Mouse (Mus musculus): ENCODE results near the gene Rab33b. TPM values are rescaled to one million over a fixed set of nuclear protein-coding genes. Genes with fewer than 3 reads are reported as not detected.
A peak's percentile ranks its signal among the peaks of the same experiment; 100 is the strongest.

Gene Rab33b
- polyA plus RNA-seq, 1 experiment from 2014 or later, result 33.6 TPM

- H3K4me1 ChIP-seq (ENCODE audit: control insufficient read depth, insufficient read depth, low read length), result peaks cover 24% of the 10 kb centered on the region
- WGBS, result 0% methylated on average over 33 of the region's 33 CpGs
- H3K9me3 ChIP-seq (replicated peaks; ENCODE audit: control insufficient read depth, low read length, poor library complexity, severe bottlenecking), result no peaks in the 10 kb centered on the region
- peak overlapping the region; percentile 91 for H3K27ac ChIP-seq (ENCODE audit: low read length)
- ATAC-seq, result peak; percentile 55
- H3K4me2 ChIP-seq (ENCODE audit: low read length), result peak overlapping the region; percentile 93
- peak overlapping the region; percentile 82 for H3K4me3 ChIP-seq (ENCODE audit: low read depth, low read length)
- H3K36me3 ChIP-seq (ENCODE audit: control insufficient read depth, insufficient read depth, low read length), result no peaks in the 10 kb centered on the region
- peak overlapping the region; percentile 90 for H3K9ac ChIP-seq (ENCODE audit: low read depth, low read length)
- no peaks in the 10 kb centered on the region for H3K27me3 ChIP-seq (ENCODE audit: control insufficient read depth, insufficient read depth, low read depth, low read length)
Observed at GRCm38 (mm10) chr3:51484370-51484769, 650 bp downstream of the Rab33b start.

- H3K4me2 ChIP-seq (ENCODE audit: low read length), result peak overlapping the region; percentile 93
- no peak for ATAC-seq
- H3K4me1 ChIP-seq (ENCODE audit: control insufficient read depth, insufficient read depth, low read length), result peaks cover 24% of the 10 kb centered on the region
- no peak overlapping the region for H3K27ac ChIP-seq (ENCODE audit: low read length)
- 0 out of 2 replicates have a peak overlapping the region, but pooled peaks have one; percentile 31 for H3K9ac ChIP-seq (ENCODE audit: low read depth, low read length)
- WGBS, result 76% methylated on average over 4 of the region's 4 CpGs
- H3K4me3 ChIP-seq (ENCODE audit: low read depth, low read length), result peak overlapping the region; percentile 82
- no peaks in the 10 kb centered on the region for H3K9me3 ChIP-seq (replicated peaks; ENCODE audit: control insufficient read depth, low read length, poor library complexity, severe bottlenecking)
- no peaks in the 10 kb centered on the region for H3K27me3 ChIP-seq (ENCODE audit: control insufficient read depth, insufficient read depth, low read depth, low read length)
- no peaks in the 10 kb centered on the region for H3K36me3 ChIP-seq (ENCODE audit: control insufficient read depth, insufficient read depth, low read length)
Observed at GRCm38 (mm10) chr3:51485347-51485746, 1.6 kb downstream of the Rab33b start.

- H3K4me3 ChIP-seq (ENCODE audit: low read depth, low read length), result no peak overlapping the region
- 79% methylated on average over 4 of the region's 4 CpGs for WGBS
- H3K9ac ChIP-seq (ENCODE audit: low read depth, low read length), result no peak overlapping the region
- H3K27me3 ChIP-seq (ENCODE audit: control insufficient read depth, insufficient read depth, low read depth, low read length), result no peaks in the 10 kb centered on the region
- no peaks in the 10 kb centered on the region for H3K9me3 ChIP-seq (replicated peaks; ENCODE audit: control insufficient read depth, low read length, poor library complexity, severe bottlenecking)
- ATAC-seq, result no peak
- H3K27ac ChIP-seq (ENCODE audit: low read length), result no peak overlapping the region
- H3K4me2 ChIP-seq (ENCODE audit: low read length), result no peak overlapping the region
- peaks cover 24% of the 10 kb centered on the region for H3K4me1 ChIP-seq (ENCODE audit: control insufficient read depth, insufficient read depth, low read length)
- no peaks in the 10 kb centered on the region; the same call in 1 of the 2 replicates for H3K36me3 ChIP-seq (ENCODE audit: control insufficient read depth, insufficient read depth, low read length)
Observed at GRCm38 (mm10) chr3:51486491-51487195, 2.9 kb downstream of the Rab33b start.

GRCm38 (mm10) chr3:51490088-51490753 is 6.5 kb downstream of the Rab33b start:
- ATAC-seq, result no peak
- Histone ChIP-seq H3K27me3 (ENCODE audit: control insufficient read depth, insufficient read depth, low read depth, low read length) (no peaks in the 10 kb centered on the region), H3K4me1 (ENCODE audit: control insufficient read depth, insufficient read depth, low read length) (peaks cover 12% of the 10 kb centered on the region), H3K4me3 (ENCODE audit: low read depth, low read length) (no peak overlapping the region), H3K36me3 (ENCODE audit: control insufficient read depth, insufficient read depth, low read length) (peaks cover 13% of the 10 kb centered on the region), H3K9me3 (replicated peaks; ENCODE audit: control insufficient read depth, low read length, poor library complexity, severe bottlenecking) (no peaks in the 10 kb centered on the region), H3K4me2 (ENCODE audit: low read length) (no peak overlapping the region), H3K27ac (ENCODE audit: low read length) (no peak overlapping the region), H3K9ac (ENCODE audit: low read depth, low read length) (no peak overlapping the region)
- 78% methylated on average over 7 of the region's 7 CpGs for WGBS

GRCm38 (mm10) chr3:51493272-51493838 is 9.6 kb downstream of the Rab33b start:
- no peak for ATAC-seq
- no peak overlapping the region for H3K4me2 ChIP-seq (ENCODE audit: low read length)

GRCm38 (mm10) chr3:51494466-51494865 is 10.7 kb downstream of the Rab33b start:
- H3K4me1 ChIP-seq (ENCODE audit: control insufficient read depth, insufficient read depth, low read length), result no peaks in the 10 kb centered on the region
- WGBS, result 89% methylated on average over 2 of the region's 2 CpGs
- H3K4me3 ChIP-seq (ENCODE audit: low read depth, low read length), result no peak overlapping the region
- no peaks in the 10 kb centered on the region for H3K9me3 ChIP-seq (replicated peaks; ENCODE audit: control insufficient read depth, low read length, poor library complexity, severe bottlenecking)
- no peaks in the 10 kb centered on the region for H3K27me3 ChIP-seq (ENCODE audit: control insufficient read depth, insufficient read depth, low read depth, low read length)
- peaks cover 13% of the 10 kb centered on the region for H3K36me3 ChIP-seq (ENCODE audit: control insufficient read depth, insufficient read depth, low read length)
- ATAC-seq, result no peak
- no peak overlapping the region for H3K4me2 ChIP-seq (ENCODE audit: low read length)
- no peak overlapping the region for H3K9ac ChIP-seq (ENCODE audit: low read depth, low read length)
- H3K27ac ChIP-seq (ENCODE audit: low read length), result no peak overlapping the region

More at GRCm38 (mm10) chr3:51493272-51493838, 9.6 kb downstream of the Rab33b start:
- Histone ChIP-seq H3K4me1 (ENCODE audit: control insufficient read depth, insufficient read depth, low read length) (no peaks in the 10 kb centered on the region), H3K9ac (ENCODE audit: low read depth, low read length) (no peak overlapping the region), H3K4me3 (ENCODE audit: low read depth, low read length) (no peak overlapping the region), H3K9me3 (replicated peaks; ENCODE audit: control insufficient read depth, low read length, poor library complexity, severe bottlenecking) (no peaks in the 10 kb centered on the region), H3K27me3 (ENCODE audit: control insufficient read depth, insufficient read depth, low read depth, low read length) (no peaks in the 10 kb centered on the region), H3K36me3 (ENCODE audit: control insufficient read depth, insufficient read depth, low read length) (peaks cover 13% of the 10 kb centered on the region), H3K27ac (ENCODE audit: low read length) (no peak overlapping the region)
- 95% methylated on average over 13 of the region's 13 CpGs for WGBS

- ATAC-seq, result no peak
- Histone ChIP-seq H3K9ac (ENCODE audit: low read depth, low read length) (no peak overlapping the region), H3K36me3 (ENCODE audit: control insufficient read depth, insufficient read depth, low read length) (peaks cover 13% of the 10 kb centered on the region), H3K4me1 (ENCODE audit: control insufficient read depth, insufficient read depth, low read length) (no peaks in the 10 kb centered on the region), H3K9me3 (replicated peaks; ENCODE audit: control insufficient read depth, low read length, poor library complexity, severe bottlenecking) (no peaks in the 10 kb centered on the region), H3K4me3 (ENCODE audit: low read depth, low read length) (no peak overlapping the region), H3K4me2 (ENCODE audit: low read length) (no peak overlapping the region), H3K27me3 (ENCODE audit: control insufficient read depth, insufficient read depth, low read depth, low read length) (no peaks in the 10 kb centered on the region), H3K27ac (ENCODE audit: low read length) (no peak overlapping the region)
- 94% methylated on average over 9 of the region's 9 CpGs for WGBS
Observed at GRCm38 (mm10) chr3:51495646-51496045, 11.9 kb downstream of the Rab33b start.

GRCm38 (mm10) chr3:51497978-51498377 is 14.3 kb downstream of the Rab33b start:
- H3K9ac ChIP-seq (ENCODE audit: low read depth, low read length), result no peak overlapping the region
- peaks cover 13% of the 10 kb centered on the region for H3K36me3 ChIP-seq (ENCODE audit: control insufficient read depth, insufficient read depth, low read length)
- no peaks in the 10 kb centered on the region for H3K27me3 ChIP-seq (ENCODE audit: control insufficient read depth, insufficient read depth, low read depth, low read length)
- H3K4me2 ChIP-seq (ENCODE audit: low read length), result no peak overlapping the region
- no peaks in the 10 kb centered on the region for H3K4me1 ChIP-seq (ENCODE audit: control insufficient read depth, insufficient read depth, low read length)
- H3K4me3 ChIP-seq (ENCODE audit: low read depth, low read length), result no peak overlapping the region
- H3K27ac ChIP-seq (ENCODE audit: low read length), result no peak overlapping the region
- ATAC-seq, result no peak
- no peaks in the 10 kb centered on the region for H3K9me3 ChIP-seq (replicated peaks; ENCODE audit: control insufficient read depth, low read length, poor library complexity, severe bottlenecking)
- WGBS, result 100% methylated on average over 1 of the region's 1 CpGs

- H3K27ac ChIP-seq (ENCODE audit: low read length), result no peak overlapping the region
- H3K4me1 ChIP-seq (ENCODE audit: control insufficient read depth, insufficient read depth, low read length), result no peaks in the 10 kb centered on the region
- H3K4me3 ChIP-seq (ENCODE audit: low read depth, low read length), result no peak overlapping the region
- H3K9ac ChIP-seq (ENCODE audit: low read depth, low read length), result no peak overlapping the region
- ATAC-seq, result no peak
- WGBS, result 81% methylated on average over 5 of the region's 5 CpGs
- H3K9me3 ChIP-seq (replicated peaks; ENCODE audit: control insufficient read depth, low read length, poor library complexity, severe bottlenecking), result no peaks in the 10 kb centered on the region
- no peak overlapping the region for H3K4me2 ChIP-seq (ENCODE audit: low read length)
- no peaks in the 10 kb centered on the region for H3K27me3 ChIP-seq (ENCODE audit: control insufficient read depth, insufficient read depth, low read depth, low read length)
- H3K36me3 ChIP-seq (ENCODE audit: control insufficient read depth, insufficient read depth, low read length), result peaks cover 9% of the 10 kb centered on the region
Observed at GRCm38 (mm10) chr3:51498659-51499058, 14.9 kb downstream of the Rab33b start.
